Mouse (Mus musculus): ENCODE results near the gene Nub1. TPM values are rescaled to one million over a fixed set of nuclear protein-coding genes. Genes with fewer than 3 reads are reported as not detected.

The Nub1 gene
- polyA plus RNA-seq, 1 experiment: 1.1 TPM

GRCm38 (mm10) chr5:24750321-24751304 is 65.3 kb downstream of the Nub1 start:
- TF ChIP-seq GATA1 (IDR thresholded peaks at IDR 0.05; ENCODE audit: low read length) (no peak), TAL1 (IDR thresholded peaks at IDR 0.05; ENCODE audit: low read length) (no peak)
- peak overlapping the region; percentile 57 for H3K4me3 ChIP-seq (replicated peaks)
- no peaks in the 10 kb centered on the region for H3K9me3 ChIP-seq (ENCODE audit: control insufficient read depth, low read length)
- no peaks in the 10 kb centered on the region for H3K36me3 ChIP-seq (ENCODE audit: control insufficient read depth)
- H3K4me1 ChIP-seq (ENCODE audit: control insufficient read depth): peaks cover 18% of the 10 kb centered on the region
- H3K27me3 ChIP-seq (ENCODE audit: control insufficient read depth): peaks cover 31% of the 10 kb centered on the region

DNA sequence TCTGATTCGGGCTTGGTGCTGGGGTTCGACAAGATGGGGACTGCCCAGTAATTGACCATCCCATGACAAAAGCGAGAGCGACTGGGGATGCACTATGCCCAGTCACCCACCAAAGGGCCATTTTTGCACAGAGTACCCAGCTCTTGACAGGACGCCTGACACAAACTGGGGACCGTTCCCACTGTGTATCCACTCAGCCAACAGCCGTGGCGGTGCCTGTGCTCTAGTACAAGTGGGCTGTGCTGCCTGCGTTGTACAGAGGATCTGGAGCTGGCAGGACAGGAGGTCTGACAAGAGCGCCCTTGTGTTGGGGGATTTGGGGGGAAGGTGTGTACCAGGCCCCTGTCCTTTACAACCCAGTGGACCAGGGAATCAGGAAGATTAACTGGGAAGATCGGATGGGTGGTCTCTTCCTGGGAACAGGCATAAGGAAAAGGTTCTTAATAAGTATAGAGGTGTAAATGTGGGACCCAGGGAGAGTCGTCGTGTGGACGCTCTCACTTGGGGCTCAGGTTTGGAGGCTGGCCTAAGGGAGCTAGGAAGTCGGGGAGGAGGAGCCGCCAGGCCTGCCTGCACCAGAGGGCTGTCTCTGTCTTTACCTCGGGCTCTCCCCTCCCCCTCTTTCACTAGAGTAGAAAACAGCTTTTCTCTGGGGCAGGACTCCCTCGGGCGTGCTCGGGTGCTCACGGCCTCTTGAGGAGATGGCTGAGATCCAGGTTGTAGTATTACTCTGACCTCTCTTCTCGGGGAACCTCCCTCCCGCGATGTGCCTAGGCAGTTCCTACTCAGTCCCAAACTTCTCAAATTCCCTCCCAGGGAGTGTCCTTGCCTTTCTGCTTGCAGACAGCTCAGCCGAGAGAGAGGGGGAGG is 66.2 kb downstream of the Nub1 start:
- Histone ChIP-seq H3K4me3 (replicated peaks) (peak overlapping the region; percentile 57), H3K4me1 (ENCODE audit: control insufficient read depth) (peaks cover 18% of the 10 kb centered on the region), H3K9me3 (ENCODE audit: control insufficient read depth, low read length) (no peaks in the 10 kb centered on the region), H3K36me3 (ENCODE audit: control insufficient read depth) (no peaks in the 10 kb centered on the region), H3K27me3 (ENCODE audit: control insufficient read depth) (peaks cover 31% of the 10 kb centered on the region)
- TF ChIP-seq TAL1 (IDR thresholded peaks at IDR 0.05; ENCODE audit: low read length): no peak
- no peak for TF ChIP-seq GATA1 (IDR thresholded peaks at IDR 0.05; ENCODE audit: low read length)

- no peak overlapping the region for H3K4me3 ChIP-seq (replicated peaks)
- TF ChIP-seq TAL1 (IDR thresholded peaks at IDR 0.05; ENCODE audit: low read length): no peak
- no peak for TF ChIP-seq GATA1 (IDR thresholded peaks at IDR 0.05; ENCODE audit: low read length)
These were observed 66.8 kb downstream of the Nub1 start for GRCm38 (mm10) chr5:24752175-24752498.

GRCm38 (mm10) chr5:24756931-24757330 is 71.6 kb downstream of the Nub1 start:
- TF ChIP-seq TAL1 (IDR thresholded peaks at IDR 0.05; ENCODE audit: low read length) (no peak), GATA1 (IDR thresholded peaks at IDR 0.05; ENCODE audit: low read length) (no peak)
- Histone ChIP-seq H3K27me3 (ENCODE audit: control insufficient read depth) (peaks cover 13% of the 10 kb centered on the region), H3K36me3 (ENCODE audit: control insufficient read depth) (no peaks in the 10 kb centered on the region)

More at GRCm38 (mm10) chr5:24752175-24752498, 66.8 kb downstream of the Nub1 start:
- H3K36me3 ChIP-seq (ENCODE audit: control insufficient read depth): no peaks in the 10 kb centered on the region
- no peaks in the 10 kb centered on the region for H3K9me3 ChIP-seq (ENCODE audit: control insufficient read depth, low read length)
- H3K27me3 ChIP-seq (ENCODE audit: control insufficient read depth): peaks cover 31% of the 10 kb centered on the region
- H3K4me1 ChIP-seq (ENCODE audit: control insufficient read depth): peaks cover 18% of the 10 kb centered on the region

GRCm38 (mm10) chr5:24757816-24758215 is 72.5 kb downstream of the Nub1 start, which contains the start of gene Crygn:
TSS of gene Crygn (minus strand) at chr5:24758008.
- H3K36me3 ChIP-seq (ENCODE audit: control insufficient read depth): no peaks in the 10 kb centered on the region
- no peak within 1 kb of the TSS for H3K4me3 ChIP-seq (replicated peaks)
- no peak for TF ChIP-seq GATA1 (IDR thresholded peaks at IDR 0.05; ENCODE audit: low read length)
- TF ChIP-seq TAL1 (IDR thresholded peaks at IDR 0.05; ENCODE audit: low read length): no peak

More at GRCm38 (mm10) chr5:24756931-24757330, 71.6 kb downstream of the Nub1 start:
- no peaks in the 10 kb centered on the region for H3K9me3 ChIP-seq (ENCODE audit: control insufficient read depth, low read length)
- H3K4me3 ChIP-seq (replicated peaks): no peak overlapping the region
- no peaks in the 10 kb centered on the region for H3K4me1 ChIP-seq (ENCODE audit: control insufficient read depth)

More at GRCm38 (mm10) chr5:24757816-24758215, 72.5 kb downstream of the Nub1 start, which contains the start of gene Crygn:
- Histone ChIP-seq H3K4me1 (ENCODE audit: control insufficient read depth) (no peaks in the 10 kb centered on the region), H3K27me3 (ENCODE audit: control insufficient read depth) (peaks cover 4% of the 10 kb centered on the region), H3K9me3 (ENCODE audit: control insufficient read depth, low read length) (no peaks in the 10 kb centered on the region)

Other genes with a start within 250 kb of the Nub1 start
- 33.0 and 33.8 TPM in 2 replicates for gene Fastk, start 240.2 kb upstream of the Nub1 start, polyA plus RNA-seq (2012)
- gene Tmub1, start 237.7 kb upstream of the Nub1 start, polyA plus RNA-seq (2012): 2.3 and 2.8 TPM in 2 replicates
- gene Agap3, start 233.4 kb upstream of the Nub1 start, polyA plus RNA-seq (2012): 17.2 and 18.9 TPM in 2 replicates
- gene Gbx1, start 158.3 kb upstream of the Nub1 start, polyA plus RNA-seq (2012): not detected in 2 replicates
- gene Asb10, start 144.6 kb upstream of the Nub1 start, polyA plus RNA-seq (2012): not detected in 2 replicates
- not detected in 2 replicates for gene 4931409K22Rik, start 128.7 kb upstream of the Nub1 start, polyA plus RNA-seq (2012)
- gene Abcf2, start 108.1 kb upstream of the Nub1 start, polyA plus RNA-seq (2012): 4.3 and 5.3 TPM in 2 replicates
- 0.75 and 0.89 TPM in 2 replicates for gene Chpf2, start 98.8 kb upstream of the Nub1 start, polyA plus RNA-seq (2012)
- not detected in 2 replicates for gene Smarcd3, start 61.1 kb upstream of the Nub1 start, polyA plus RNA-seq (2012)
- gene Wdr86, start 45.2 kb downstream of the Nub1 start, polyA plus RNA-seq (2012): not detected in 2 replicates
- not detected in 2 replicates for gene Crygn, start 72.5 kb downstream of the Nub1 start, polyA plus RNA-seq (2012)
- gene Rheb, start 157.1 kb downstream of the Nub1 start, polyA plus RNA-seq (2012): 1.2 and 1.9 TPM in 2 replicates

All from erythroblast, embryonic 14.5 days (primary cell).